Mouse (Mus musculus) liver, embryonic 14.5 days (tissue): ENCODE measurements at regions not wholly inside any gene's neighbourhood (a gene's known extent, or its start where the extent isn't known, plus 50 kb on each side); places are given as distances from the start of the nearest gene placed in this dataset.

Source experiments
- CTCF ChIP-seq: IDR thresholded peaks from 2 replicates; pipeline ENCODE4 v1.5.1; 2016; ENCODE audit warnings: antibody characterized with exemption, low read depth, control low read depth
- EP300 ChIP-seq: IDR thresholded peaks from 2 replicates; pipeline ENCODE4 v1.6.1; 2016; ENCODE audit warnings: antibody characterized with exemption, low read depth

DNA sequence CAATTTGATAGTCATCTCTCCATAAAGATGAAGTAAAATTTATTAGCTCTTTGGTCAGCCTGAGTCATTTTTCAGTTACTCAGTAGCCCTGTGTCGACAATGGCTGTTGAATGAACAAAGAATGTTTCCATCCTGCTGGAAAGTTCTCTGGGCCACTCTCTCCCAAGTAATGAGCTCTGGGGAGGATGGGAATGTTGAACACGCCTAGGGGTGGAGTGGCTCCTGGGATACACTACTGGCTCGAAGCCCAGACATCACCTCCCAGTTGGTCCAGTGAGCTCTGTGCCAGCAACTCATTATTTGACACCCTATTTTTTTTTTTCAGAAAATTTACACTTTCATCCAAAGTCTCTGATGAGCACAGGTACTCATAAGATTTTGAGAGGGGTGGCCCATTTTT is 174.1 kb downstream of the Tmem26 start:
- TF ChIP-seq CTCF (no peak), EP300 (no peak)
